21 mouse cellular contexts compared by ENCODE assay signal in the genomic region with DNA sequence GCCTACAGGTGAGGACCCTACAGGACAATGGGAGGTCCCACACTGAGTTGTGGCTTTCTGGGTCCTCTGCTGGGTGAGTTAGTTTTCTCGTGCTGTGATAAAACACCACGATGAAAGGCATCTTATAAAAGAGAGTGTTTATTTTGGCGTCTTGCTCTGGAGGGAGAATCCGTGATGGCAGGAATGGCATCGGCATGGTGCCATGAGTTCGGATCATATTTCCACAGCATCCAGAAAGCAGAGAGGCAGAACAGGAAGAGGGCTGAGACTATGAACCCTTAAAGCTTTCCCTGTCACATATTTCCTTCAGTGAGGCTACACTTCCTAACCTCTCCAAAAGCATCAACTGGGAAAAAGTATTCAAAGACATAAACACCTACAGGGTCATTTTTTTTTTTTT. TPM values are rescaled to one million over a fixed set of nuclear protein-coding genes. Genes with fewer than 3 reads are reported as not detected.
A peak's percentile ranks its signal among the peaks of the same experiment; 100 is the strongest.
DNase-seq lines count a peak whose midpoint lies in the region; ATAC-seq and TF ChIP-seq lines count a peak whose summit lies in the region.
"Had no signal": no experiment of that assay in that cellular context is flagged by ENCODE, and none has a peak within 500 bp of the region (broad histone marks: within the 10 kb centered on the region; RNA-seq: fewer than 3 reads in every experiment).

No protein-coding gene starts in this region.

- no peak overlapping the region for H3K4me2 ChIP-seq in kidney, embryonic 14.5 days (replicated peaks; ENCODE audit: low read depth, low read length)
- H3K4me2 ChIP-seq: embryonic facial prominence, embryonic 15.5 days; heart, embryonic 11.5 days; limb, embryonic 12.5 days; liver, embryonic 11.5 days; midbrain, embryonic 12.5 days had no signal

- H3K9me3 ChIP-seq in kidney, embryonic 14.5 days (ENCODE audit: control insufficient read depth, low read length): no peaks in the 10 kb centered on the region
- H3K9me3 ChIP-seq: embryonic facial prominence, embryonic 15.5 days; limb, embryonic 12.5 days had no signal

- H3K4me1 ChIP-seq in kidney, embryonic 14.5 days (ENCODE audit: control insufficient read depth, insufficient read depth, low read length): no peaks in the 10 kb centered on the region
- no peaks in the 10 kb centered on the region for H3K4me1 ChIP-seq in lung, adult 2 months (ENCODE audit: control insufficient read depth, insufficient read depth, low read length)
- H3K4me1 ChIP-seq: embryonic facial prominence, embryonic 15.5 days; limb, embryonic 12.5 days; midbrain, embryonic 12.5 days had no signal

- no peak for TF ChIP-seq POLR2A in lung, adult 2 months (IDR thresholded peaks at IDR 0.05; ENCODE audit: borderline replicate concordance, extremely low read depth, low read depth, low read length)

- DNase-seq in gastrocnemius, adult 18-20 months (ENCODE audit: low spot score): peak; percentile 20
- DNase-seq in gastrocnemius, postnatal 36 days: no peak
- peak; percentile 52 for DNase-seq in kidney, postnatal 10 days
- peak; percentile 31 to 36 for DNase-seq in lung, postnatal 4 days
- no peak for DNase-seq in lung, adult 2 months
- DNase-seq in left cerebral cortex, postnatal 25 days (ENCODE audit: low spot score in 2 of 2): no peak
- DNase-seq: cerebellum, adult 8-10 months; layer of hippocampus, postnatal 36 days; liver, postnatal 0 days; thymus, adult 2 months; thymus, postnatal 4 days had no signal

- intact Hi-C loops in gastrocnemius, postnatal 36 days (cut with DNase I): no loop called here
- intact Hi-C loops in left cerebral cortex, postnatal 25 days (cut with DNase I): no loop called here

- H3K9ac ChIP-seq in kidney, embryonic 14.5 days (ENCODE audit: low read depth, low read length): no peak overlapping the region
- H3K9ac ChIP-seq: embryonic facial prominence, embryonic 15.5 days; limb, embryonic 12.5 days; liver, postnatal 0 days; midbrain, embryonic 12.5 days had no signal

- H3K4me3 ChIP-seq in kidney, embryonic 14.5 days (ENCODE audit: low read length): no peak overlapping the region
- no peak overlapping the region for H3K4me3 ChIP-seq in lung, adult 2 months (replicated peaks; ENCODE audit: extremely low read depth, low read depth, low read length)
- H3K4me3 ChIP-seq: embryonic facial prominence, embryonic 15.5 days; limb, embryonic 12.5 days; midbrain, embryonic 12.5 days had no signal

- 64% methylated on average over 6 of the region's 6 CpGs for WGBS in kidney, embryonic 14.5 days
- 54% methylated on average over 6 of the region's 6 CpGs for WGBS in lung, adult 2 months

- no peak overlapping the region for H3K27ac ChIP-seq in kidney, embryonic 14.5 days (ENCODE audit: low read depth, low read length)
- H3K27ac ChIP-seq: embryonic facial prominence, embryonic 15.5 days; hindbrain, postnatal 0 days; limb, embryonic 12.5 days; midbrain, embryonic 12.5 days; stomach, postnatal 0 days had no signal

- H3K36me3 ChIP-seq in kidney, embryonic 14.5 days (ENCODE audit: control insufficient read depth, insufficient read depth, low read length): no peaks in the 10 kb centered on the region
- H3K36me3 ChIP-seq: embryonic facial prominence, embryonic 15.5 days; limb, embryonic 12.5 days; midbrain, embryonic 12.5 days had no signal

- no peaks in the 10 kb centered on the region for H3K27me3 ChIP-seq in kidney, embryonic 14.5 days (ENCODE audit: control insufficient read depth, insufficient read depth, low read length)
- H3K27me3 ChIP-seq: embryonic facial prominence, embryonic 15.5 days; limb, embryonic 12.5 days; midbrain, embryonic 12.5 days had no signal

- TF ChIP-seq CTCF in lung, adult 2 months (IDR thresholded peaks at IDR 0.05; ENCODE audit: insufficient read depth, low read length): no peak

- no peak for ATAC-seq in kidney, embryonic 14.5 days (ENCODE audit: low FRiP score, low TSS enrichment)
- ATAC-seq: forebrain, embryonic 14.5 days; hindbrain, postnatal 0 days; intestine, embryonic 16.5 days; liver, postnatal 0 days had no signal

RNA-seq across cellular contexts. Expression of a gene that starts 56.1 kb away (rescaled TPM):
- total RNA-seq in gastrocnemius, adult 18-20 months (2021): 10 to 100 TPM; 77.1 to 92.8 TPM
- 10 to 100 TPM; 61.3 to 72.5 TPM for total RNA-seq in gastrocnemius, postnatal 36 days (2021)
- polyA plus RNA-seq in kidney, embryonic 14.5 days (2014; fragmentation: Nextera tagmentation; extraction: Ambion mirVana): 19.6 and 26.1 TPM in 2 replicates
- polyA plus RNA-seq in lung, adult 2 months (2012; rRNA removed): 52.1 and 61.0 TPM in 2 replicates
- total RNA-seq in left cerebral cortex, postnatal 25 days (2021): 10 to 100 TPM; 58.5 to 59.2 TPM

Comparison
In these comparisons a context has a peak if more than half of its experiments do, and no peak if none do; other contexts are left out.
1. DNase-seq: peak in gastrocnemius, adult 18-20 months (single experiment), kidney, postnatal 10 days (single experiment) and lung, postnatal 4 days (2 of 2); none in gastrocnemius, postnatal 36 days (0 of 2), lung, adult 2 months (single experiment) and left cerebral cortex, postnatal 25 days (0 of 2).